Mouse (Mus musculus) cerebellum, postnatal 25 days (tissue): ENCODE measurements around the gene Fanca.
A peak's percentile ranks its signal among the peaks of the same experiment; 100 is the strongest.
"Not testable (repeated sequence)": the region's sequence is repeated elsewhere in the genome, so short reads cannot be mapped to it uniquely, and the experiment has no call there.

Experiments used
- DNase-seq, 2 experiments: peaks; one replicate each; pipeline ENCODE4 v3.0.0; 2021; ENCODE audit warnings: mixed read lengths in 2 of 2

The Fanca gene

DNA sequence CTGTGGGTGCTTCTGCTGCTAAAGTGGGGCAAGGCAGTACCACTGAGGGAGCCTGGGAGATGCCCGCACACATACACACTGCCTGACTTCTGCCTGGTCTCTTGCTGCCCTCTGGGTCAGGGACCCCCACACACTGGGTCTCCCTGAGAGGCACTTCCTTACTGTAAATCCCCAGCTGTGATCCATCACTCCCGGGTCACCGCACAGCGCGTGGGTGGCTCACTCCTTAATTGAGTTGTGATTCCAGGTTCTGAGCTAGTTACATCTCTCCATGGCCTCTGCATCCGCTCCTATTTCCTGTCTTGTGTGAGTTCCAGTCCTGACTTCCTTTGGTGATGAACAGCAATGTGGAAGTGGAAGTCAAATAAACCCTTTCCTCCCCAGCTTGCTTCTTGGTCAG is 12.3 kb upstream of the Fanca start:
- DNase-seq: no peak

DNA sequence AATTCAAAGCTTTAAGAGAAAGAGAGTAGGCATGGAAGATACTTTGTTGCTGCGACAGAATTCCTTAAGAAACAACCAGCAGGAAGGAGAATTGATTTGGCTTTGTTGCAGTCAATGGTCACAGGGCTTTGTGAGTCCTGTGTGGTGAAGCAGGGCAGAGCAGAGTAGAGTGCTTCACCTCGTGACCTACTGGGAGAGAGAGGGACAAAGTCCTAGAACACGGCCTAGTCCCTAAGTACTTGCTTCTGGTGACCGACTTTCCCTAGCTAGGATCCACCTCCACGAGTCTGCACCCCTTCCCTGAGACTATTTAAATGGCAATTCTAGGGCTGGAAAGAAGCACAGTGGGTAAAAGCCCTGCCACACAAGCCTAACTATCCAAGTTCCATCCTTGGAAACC is 11.6 kb upstream of the Fanca start:
- DNase-seq: no peak

DNA sequence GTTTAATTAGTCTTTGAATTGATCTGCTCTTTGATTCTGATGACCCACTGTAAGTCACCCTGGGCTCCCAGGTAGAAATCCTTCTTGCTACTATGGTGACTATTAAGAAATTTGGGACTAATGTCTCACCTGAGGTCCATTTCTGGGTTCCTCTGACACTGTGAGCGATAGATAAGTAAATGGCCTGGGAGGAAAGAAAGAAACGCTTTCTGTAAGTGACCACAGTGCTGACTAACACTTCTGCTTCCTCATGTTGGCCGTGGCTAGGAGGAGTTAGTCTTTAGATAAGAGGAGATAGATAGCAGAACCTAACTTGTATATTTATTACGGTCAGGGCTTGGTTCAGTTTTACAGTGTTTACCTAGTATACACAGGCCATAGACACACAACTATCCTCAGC is 11.0 kb upstream of the Fanca start:
- no peak for DNase-seq

DNA sequence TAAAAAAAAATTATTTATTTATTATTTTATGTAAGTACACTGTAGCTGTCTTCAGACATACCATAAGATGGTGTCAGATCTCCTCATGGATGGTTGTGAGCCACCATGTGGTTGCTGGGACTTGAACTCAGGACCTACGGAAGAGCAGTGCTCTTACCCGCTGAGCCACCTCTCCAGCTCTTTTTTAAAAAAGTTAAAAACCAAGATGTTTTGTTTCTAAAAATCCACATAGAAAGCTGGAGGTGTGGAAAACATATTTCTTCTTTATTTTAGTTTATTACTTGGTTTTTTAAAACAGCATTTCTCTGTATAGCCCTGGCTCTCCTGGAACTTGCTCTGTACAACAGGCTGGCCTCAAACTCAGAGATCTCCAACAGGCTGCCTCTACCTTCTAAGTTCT is 10.2 kb upstream of the Fanca start:
- no peak for DNase-seq

DNA sequence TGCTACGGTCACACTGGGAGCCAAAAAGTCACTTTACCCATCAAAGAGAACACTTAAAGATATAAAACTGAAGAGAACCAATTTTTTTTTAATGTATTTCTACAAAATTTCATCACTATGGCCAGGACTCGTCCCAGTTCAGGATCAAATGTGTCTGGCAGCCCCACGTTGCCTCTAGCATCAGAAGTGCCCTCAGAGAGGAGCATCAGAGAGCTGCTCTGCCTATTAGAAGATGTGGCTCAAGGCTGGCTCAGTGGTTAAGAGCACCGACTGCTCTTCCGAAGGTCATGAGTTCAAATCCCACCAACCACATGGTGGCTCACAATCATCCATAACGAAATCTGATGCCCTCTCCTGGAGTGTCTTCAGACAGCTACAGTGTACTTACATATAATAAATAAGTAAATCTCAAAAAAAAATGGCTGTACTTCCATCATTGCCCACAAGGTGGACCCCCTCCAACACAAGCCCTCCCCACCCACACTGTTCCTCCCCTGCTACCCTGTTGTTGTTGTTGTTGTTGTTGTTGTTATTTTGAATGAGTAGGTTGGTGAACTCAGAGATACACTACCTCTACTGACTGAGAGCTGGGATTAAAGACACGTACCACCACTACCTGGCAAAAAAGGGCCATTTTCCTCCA is 1.3 kb upstream of the Fanca start:
- DNase-seq: peak; percentile 45 to 68

DNA sequence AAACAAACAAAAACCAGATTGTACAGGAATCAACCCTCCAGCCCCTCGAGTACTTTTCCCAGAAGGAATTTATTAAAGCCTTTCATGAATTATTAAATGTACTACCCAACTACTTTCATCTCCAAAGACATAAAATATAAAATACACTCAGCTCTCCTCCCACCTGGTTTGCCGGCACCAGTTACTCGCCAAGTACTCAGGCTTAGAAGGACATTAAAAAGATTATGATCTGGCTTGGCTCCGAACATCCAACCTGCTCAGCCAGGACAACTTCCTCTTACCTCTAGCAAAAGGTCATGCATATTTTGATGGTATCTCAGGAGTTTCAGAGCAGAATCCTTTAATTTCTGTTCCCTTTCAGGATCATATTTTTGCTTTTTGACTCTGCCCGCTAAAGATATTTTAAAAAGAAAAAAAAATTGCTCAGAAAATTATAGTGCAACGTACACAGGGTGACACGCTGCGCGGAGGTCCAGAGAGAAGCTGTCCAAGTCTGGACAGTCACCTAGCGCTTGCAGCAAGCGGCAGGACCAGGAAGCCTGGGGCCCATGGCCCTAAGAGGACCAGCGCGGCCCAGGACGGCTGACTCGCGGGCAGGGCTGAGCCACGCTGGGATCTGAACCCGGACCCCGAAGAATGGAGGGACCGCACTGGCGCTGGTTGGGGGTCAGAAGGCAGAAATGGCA is 452 bp downstream of the Fanca start:
- no peak for DNase-seq

DNA sequence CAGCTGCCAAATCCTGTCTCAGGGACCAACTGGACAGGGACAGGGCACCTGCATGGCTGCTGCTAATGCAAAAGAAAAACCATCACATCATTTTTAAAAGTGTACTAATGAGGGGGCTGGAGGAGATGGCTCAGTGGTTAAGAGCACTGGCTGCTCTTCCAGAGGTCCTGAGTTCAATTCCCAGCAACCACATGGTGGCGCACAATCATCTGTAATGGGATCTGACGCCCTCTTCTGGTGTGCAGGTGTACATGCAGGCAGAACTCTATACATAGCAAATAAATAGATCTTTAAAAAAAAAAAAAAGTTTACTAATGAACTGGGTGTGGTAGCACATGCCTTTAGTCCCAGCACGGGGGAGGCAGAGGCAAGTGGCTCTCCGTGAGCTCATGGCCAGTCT is 9.6 kb downstream of the Fanca start:
- no peak for DNase-seq

DNA sequence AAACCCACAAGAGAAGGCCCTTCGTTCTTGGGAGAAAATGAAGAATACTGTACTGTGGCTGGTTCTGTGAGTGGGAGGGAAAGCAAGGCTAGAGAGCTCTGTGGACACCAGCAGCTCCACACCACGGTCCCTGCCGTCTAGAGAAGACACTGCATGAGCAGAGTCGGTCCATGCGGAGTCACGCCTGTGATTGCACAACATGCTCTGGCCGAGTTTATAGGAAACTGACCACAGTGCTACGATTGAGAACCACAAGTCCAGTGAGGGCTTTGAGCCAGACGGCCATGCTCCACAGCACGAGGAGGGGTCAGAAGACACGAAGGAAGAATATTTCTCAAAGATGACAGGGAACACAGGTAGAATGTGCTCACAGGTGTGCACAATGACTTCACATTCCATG is 20.1 kb downstream of the Fanca start:
- DNase-seq: no peak

DNA sequence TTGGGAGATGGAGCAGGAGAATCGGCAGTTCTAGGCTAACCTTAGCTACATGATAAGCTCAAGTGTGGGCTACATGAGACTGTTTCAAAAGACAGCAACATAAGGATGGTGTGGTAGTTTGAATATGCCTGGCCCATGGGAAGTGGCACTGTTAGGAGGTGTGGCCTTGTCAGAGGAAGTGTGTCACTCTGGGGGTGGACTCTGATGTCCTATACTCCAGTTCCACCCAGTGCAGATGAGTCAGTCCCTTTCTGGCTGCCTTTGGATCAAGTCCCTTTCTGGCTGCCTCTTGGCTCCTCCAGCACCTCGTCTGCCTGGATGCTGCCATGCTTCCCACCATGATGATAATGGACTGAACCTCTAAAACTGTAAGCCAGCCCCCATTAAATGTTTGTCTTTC is 25.6 kb downstream of the Fanca start:
- DNase-seq: no peak

DNA sequence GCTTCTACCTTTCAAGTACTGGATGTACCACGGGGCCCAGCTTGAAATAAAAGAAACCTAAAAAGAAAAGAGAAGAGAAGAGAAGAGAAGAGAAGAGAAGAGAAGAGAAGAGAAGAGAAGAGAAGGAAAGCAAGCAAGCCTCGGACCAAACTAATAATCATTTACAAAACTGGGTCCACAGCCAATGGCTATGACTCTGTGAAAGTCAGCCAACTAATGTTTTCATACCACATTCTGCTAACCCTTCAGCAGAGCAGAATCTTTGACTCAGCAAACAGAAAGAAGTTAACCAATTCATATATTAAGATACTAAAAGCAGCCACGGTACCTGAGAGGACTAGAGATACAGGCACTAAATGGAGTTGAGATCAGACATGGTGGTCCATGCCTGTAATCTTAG is 26.1 kb downstream of the Fanca start:
- DNase-seq: no peak

DNA sequence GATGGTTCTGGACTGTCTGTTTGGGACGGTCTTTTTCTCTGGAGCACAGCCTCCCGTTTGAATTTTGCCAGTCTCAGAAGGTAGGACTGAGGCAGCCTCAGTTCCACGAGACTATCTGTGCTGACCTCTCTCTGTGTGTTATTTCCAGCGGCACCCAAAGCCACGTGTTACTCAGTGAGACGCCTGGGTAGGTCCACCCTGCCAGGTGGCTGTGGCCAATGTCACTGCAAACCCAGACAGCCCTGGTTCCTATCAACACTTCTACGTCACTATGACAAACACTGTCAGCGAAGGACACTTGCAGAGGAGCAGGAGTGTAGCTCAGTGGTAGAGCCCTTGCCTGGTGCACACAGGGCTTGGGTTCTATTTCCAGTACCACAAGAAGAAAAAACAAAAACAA is 26.7 kb downstream of the Fanca start:
- DNase-seq: no peak

DNA sequence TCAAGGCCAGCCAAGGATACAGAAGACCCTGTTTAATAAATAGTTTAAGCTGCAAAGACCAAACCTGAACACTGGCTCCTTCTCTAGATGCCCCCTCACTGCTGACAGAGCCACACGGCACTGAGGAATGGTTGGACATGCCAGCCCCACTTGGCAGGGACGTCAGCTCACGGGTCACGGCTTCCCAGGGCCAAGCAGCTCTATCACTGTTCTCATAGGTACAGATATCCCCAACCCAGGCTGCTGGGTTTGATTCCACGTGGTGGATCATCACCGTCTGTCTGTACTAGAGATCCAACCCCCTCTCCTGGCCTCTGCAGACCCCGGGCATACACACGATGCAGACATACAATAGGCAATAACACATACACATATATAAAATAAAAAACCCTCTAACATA is 27.7 kb downstream of the Fanca start:
- DNase-seq: no peak

DNA sequence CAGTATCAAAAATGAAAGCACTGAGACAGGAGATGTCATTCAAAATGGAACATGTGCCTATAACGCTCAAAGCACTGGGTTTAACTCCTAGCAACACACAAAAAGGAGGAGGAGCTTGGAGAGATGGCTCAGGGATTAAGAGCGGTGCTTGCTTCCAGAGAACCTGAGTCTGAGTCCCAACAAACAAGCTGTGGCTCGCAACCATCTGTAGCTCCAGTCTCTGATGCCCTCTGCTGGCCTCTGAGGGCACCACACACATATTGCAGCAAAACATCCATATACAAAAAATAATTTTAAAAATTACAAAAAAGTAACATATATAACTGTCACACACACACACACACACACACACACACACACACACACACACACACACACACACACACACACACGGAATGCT is 28.2 kb downstream of the Fanca start:
- peak; percentile 22 to 62 for DNase-seq

DNA sequence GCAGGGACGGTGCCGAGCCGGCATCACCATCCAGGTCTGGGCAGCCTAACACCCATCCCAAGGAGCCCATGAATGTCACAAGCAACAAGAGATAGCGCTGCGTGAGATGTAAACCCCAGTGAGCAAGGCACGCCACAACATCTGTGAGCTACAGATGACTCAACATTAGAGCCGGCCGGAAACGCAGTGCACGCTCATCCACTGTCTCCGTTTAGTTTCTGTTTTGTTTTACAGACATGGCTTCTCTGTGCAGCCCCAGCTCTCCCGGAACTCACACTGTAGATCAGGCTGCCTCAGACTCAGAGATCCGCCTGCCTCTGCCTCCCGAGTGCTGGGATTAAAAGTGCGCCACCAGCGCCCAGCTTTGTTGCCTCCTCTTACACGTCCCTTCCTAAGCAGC is 31.0 kb downstream of the Fanca start:
- DNase-seq: no peak

DNA sequence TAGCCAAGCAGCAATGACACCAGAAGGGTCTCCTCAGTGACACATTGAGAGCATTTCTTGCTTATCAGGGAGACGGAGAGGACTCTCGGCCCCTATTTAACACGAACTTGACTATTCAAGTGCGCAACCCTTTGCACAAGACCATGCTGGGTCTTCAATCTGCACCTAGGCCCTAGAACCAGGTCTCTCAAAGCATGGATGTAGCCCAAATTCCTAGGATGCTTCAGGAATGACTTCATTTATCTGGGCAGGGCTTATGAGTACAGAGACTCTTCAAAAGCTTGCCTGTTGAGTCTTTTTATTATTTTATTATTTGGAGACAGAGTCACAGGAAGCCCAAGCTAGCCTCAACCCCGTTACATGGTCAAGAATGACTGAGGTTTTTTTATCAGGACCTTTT is 33.9 kb downstream of the Fanca start:
- DNase-seq: no peak

DNA sequence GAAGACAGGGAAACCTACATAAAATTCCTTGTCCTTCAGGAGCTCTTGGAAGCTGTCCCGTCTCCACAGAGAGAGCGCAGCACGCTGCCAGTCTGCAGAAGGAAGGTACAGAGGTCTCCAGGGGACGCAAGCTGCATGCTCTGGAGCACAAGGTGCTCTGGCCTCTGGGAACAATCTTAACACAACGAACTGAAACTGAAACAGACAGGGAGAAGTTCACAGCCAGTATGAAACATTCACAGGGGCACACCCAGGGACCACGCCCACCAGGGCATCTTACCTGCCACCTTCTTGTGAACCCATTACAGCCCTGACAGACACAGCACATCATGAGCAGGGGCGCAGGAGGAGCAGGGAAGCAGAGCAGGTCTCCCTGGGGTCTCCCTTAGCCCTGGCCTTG is 34.4 kb downstream of the Fanca start:
- DNase-seq: no peak

DNA sequence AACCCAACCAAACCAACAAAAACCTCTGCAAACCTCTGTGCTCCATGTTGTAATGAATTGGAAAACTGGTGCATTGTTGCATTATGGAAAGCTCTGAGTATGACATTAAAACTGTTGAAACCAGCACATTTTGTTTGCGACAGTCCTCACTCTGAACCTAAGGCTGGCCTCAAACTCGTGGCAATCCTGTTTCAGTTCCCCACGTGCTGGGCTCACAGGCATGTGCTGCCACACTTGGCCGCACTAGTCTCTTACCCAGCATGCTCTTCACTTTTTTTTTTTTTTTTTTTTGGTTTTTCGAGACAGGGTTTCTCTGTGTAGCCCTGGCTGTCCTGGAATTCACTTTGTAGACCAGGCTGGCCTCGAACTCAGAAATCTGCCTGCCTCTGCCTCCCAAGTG is 35.4 kb downstream of the Fanca start:
- DNase-seq: not testable (repeated sequence)

DNA sequence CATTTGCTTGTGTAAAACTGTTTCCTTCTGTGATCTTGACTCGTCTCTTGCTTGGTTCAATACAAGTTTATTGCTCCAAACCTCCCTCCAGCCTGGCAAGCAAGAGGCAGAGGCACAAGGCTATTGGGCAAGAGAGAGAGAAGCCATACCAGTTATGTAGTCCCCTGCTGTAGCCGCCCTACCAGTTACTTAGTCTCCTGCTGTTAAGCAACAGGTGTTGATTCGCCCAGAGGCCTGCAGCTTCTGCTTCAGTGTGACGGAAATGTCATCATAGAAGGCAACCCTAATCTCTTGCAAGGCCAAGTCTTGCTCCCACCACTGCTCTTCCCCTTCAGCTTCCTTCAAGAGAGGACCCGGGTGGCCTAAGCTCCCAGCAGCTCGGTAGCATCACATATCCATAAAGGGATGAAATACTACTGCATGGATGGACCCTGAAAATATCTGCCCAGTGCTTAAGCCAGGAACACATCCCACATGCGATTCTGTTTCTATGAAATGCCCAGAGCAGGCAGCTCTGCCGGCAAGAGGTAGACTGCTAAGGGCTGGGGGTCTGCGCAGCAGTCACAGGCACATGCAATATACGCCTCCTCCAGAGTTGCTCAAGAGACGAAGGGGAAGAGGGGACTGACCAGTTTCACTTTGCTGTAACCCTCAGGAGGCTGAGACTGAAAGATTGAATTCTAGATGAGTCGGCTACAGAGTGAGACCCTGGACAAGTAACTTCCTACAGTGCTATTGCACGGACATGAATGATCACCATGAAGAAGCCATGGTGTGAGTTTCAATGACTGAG is 37.9 kb downstream of the Fanca start:
- no peak for DNase-seq

DNA sequence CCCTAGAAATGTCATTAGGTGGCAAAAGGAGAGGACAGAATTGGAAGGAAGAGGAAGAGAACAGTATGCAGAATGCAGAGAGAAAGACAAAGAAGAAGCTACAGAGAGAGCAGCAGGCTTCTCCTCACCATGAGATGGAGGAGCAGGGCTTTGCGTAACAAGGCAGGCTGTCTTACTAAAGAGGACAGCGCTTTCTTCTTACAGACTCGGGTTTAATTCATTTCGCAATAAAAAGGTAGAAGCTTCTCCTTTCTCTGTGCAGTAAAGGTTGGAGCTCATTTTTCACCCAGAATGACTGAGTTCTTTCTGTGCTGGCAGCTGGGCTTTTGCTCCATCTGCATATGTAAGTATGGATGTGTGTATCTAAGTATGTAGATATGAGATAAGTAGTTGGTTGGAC is 38.5 kb downstream of the Fanca start:
- DNase-seq: no peak

DNA sequence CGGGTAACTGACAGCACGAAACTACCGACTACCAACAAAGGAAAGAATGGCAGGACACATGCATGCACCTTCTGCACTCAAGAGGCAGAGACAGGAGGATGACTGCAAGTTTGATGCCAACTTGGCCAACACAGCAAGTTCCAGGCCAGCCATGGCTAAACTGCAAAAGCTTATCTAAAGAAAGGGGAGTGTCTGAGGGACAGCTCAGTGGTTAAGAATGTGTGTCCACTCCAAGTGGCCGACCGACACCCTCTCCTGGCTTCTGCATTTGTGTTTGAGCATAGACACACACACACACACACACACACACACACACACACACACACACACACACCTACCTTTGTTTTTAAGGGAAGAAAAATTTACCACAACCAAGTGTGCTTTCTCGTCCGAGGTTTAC is 39.9 kb downstream of the Fanca start:
- DNase-seq: no peak

DNA sequence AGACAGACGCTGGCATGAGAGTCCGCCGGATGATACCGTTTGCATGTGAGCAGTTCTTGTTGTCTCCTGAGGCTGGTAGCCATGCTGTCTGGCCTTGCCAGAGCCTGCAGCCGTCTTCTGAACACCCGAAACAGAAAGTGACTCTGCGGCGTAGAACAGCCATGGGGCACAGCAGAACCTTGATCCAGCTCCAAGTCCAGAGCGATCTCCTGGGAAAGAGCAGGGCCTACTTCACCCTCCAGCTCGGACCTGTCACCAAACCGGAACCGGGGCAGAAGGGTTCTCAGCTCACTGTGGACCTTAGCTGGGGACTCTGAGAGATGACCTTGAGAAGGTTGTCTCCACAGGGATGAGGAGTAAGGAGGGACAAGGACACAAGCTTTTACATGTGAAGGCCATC is 43.3 kb downstream of the Fanca start:
- DNase-seq: no peak

DNA sequence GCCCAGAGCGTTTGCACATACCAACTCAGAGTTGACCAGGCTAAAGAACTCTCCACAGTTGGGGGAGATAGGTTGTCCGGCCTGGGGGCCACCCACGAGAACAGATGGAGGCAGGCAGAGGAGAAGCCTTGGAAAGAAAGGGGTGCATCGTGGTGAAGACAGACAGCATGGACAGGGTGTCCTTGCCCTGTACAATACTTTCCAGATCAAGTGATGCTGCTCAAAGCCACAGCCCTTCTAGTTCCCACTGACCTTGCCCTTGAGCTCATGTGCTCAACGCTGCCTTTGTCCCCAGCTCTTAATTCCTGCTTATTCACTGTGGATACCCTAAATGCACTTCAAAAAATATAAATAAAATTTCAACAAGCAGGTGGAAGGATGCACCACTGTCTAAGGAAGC is 43.9 kb downstream of the Fanca start:
- no peak for DNase-seq

DNA sequence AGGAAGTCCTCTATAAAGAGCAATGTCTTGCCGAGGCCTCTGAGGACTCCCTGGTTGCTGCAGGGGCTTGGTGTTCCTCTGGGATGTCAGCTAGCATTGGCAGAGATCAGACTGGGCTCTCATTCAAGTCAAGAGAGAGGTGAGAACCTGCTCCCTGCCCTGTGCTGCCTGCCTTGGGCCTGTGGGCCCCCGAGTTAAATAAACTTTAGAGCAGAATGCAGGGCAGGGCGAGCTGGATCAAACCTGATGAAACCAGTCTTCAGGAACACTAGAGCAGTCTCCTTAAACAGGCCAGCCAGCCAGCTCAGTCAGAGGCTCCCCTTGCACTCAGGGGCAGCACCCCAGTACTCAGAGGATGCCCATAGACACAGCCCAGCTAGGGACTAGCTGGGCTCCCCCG is 46.5 kb downstream of the Fanca start:
- no peak for DNase-seq

DNA sequence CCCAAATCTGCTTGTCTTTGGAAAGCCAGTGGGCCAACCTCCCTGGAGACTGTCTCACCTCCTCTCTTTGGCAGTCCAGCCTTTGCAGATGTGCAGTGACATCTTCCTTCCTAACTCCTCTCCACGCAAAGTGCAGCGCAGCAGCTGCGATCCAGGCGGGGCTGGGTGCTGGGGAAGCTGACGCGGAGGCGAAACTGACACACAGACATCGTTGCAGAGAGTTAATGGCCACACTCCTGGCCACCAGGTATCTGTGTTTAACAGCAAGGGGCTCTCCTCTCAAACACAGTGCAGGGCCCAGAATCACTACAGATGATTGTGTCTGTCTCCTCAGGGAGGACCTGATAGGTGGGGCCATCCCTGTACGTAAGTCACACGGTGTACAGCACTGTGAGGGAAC is 47.2 kb downstream of the Fanca start:
- DNase-seq: no peak
